Mouse (Mus musculus): ENCODE measurements around the gene Foxk1.

The Foxk1 gene

GRCm38 (mm10) chr5:142400981-142401640 is at the start of gene Foxk1:
Gene Foxk1 (plus strand): TSS chr5:142401497.
- peak; percentile 95 for DNase-seq (ENCODE audit: low read depth, low spot score)

- no peak for DNase-seq (ENCODE audit: low read depth, low spot score)
Observed at GRCm38 (mm10) chr5:142352336-142352892, 48.9 kb upstream of the Foxk1 start.

GRCm38 (mm10) chr5:142355144-142355543 is 46.2 kb upstream of the Foxk1 start:
- no peak for DNase-seq (ENCODE audit: low read depth, low spot score)

GRCm38 (mm10) chr5:142361166-142361565 is 40.1 kb upstream of the Foxk1 start:
- DNase-seq (ENCODE audit: low read depth, low spot score): no peak

GRCm38 (mm10) chr5:142362894-142363293 is 38.4 kb upstream of the Foxk1 start:
- no peak for DNase-seq (ENCODE audit: low read depth, low spot score)

- DNase-seq (ENCODE audit: low read depth, low spot score): no peak
Observed at GRCm38 (mm10) chr5:142364095-142364494, 37.2 kb upstream of the Foxk1 start.

GRCm38 (mm10) chr5:142367085-142368081 is 33.9 kb upstream of the Foxk1 start:
- peak; percentile 98 for DNase-seq (ENCODE audit: low read depth, low spot score)

GRCm38 (mm10) chr5:142368122-142368521 is 33.2 kb upstream of the Foxk1 start:
- no peak for DNase-seq (ENCODE audit: low read depth, low spot score)

GRCm38 (mm10) chr5:142370406-142371171 is 30.7 kb upstream of the Foxk1 start:
- DNase-seq (ENCODE audit: low read depth, low spot score): no peak

- DNase-seq (ENCODE audit: low read depth, low spot score): peak; percentile 72
Observed at GRCm38 (mm10) chr5:142371172-142372155, 29.8 kb upstream of the Foxk1 start.

GRCm38 (mm10) chr5:142372207-142372606 is 29.1 kb upstream of the Foxk1 start:
- DNase-seq (ENCODE audit: low read depth, low spot score): no peak

GRCm38 (mm10) chr5:142374343-142374742 is 27.0 kb upstream of the Foxk1 start:
- no peak for DNase-seq (ENCODE audit: low read depth, low spot score)

- no peak for DNase-seq (ENCODE audit: low read depth, low spot score)
Observed at GRCm38 (mm10) chr5:142375641-142376040, 25.7 kb upstream of the Foxk1 start.

- DNase-seq (ENCODE audit: low read depth, low spot score): no peak
Observed at GRCm38 (mm10) chr5:142376071-142376470, 25.2 kb upstream of the Foxk1 start.

- no peak for DNase-seq (ENCODE audit: low read depth, low spot score)
Observed at GRCm38 (mm10) chr5:142378068-142378467, 23.2 kb upstream of the Foxk1 start.

- peak; percentile 66 for DNase-seq (ENCODE audit: low read depth, low spot score)
Observed at GRCm38 (mm10) chr5:142380491-142380890, 20.8 kb upstream of the Foxk1 start.

- peak; percentile 68 for DNase-seq (ENCODE audit: low read depth, low spot score)
Observed at GRCm38 (mm10) chr5:142384911-142385660, 16.2 kb upstream of the Foxk1 start.

- no peak for DNase-seq (ENCODE audit: low read depth, low spot score)
Observed at GRCm38 (mm10) chr5:142386329-142386728, 15.0 kb upstream of the Foxk1 start.

Measured in mesoderm, embryonic 11.5 days (tissue).